Mouse (Mus musculus) c-Kit-positive CD71-positive TER-119-positive erythroid progenitor cells, embryonic 14.5 days (primary cell): ENCODE data around the gene Mybl2.
"Not testable (repeated sequence)": the region's sequence is repeated elsewhere in the genome, so short reads cannot be mapped to it uniquely, and the experiment has no call there.

Source experiments
- DNase-seq: peaks from one replicate; pipeline ENCODE4 v3.0.0-alpha.2; 2013; ENCODE audit warnings: low spot score

Gene Mybl2

GRCm38 (mm10) chr2:163054335-163054840, at the start of gene Mybl2:
Mybl2 (plus strand) TSS chr2:163054687.
- DNase-seq: peak; percentile 97

GRCm38 (mm10) chr2:163007299-163007698, 47.2 kb upstream of the Mybl2 start:
- DNase-seq: no peak

DNA sequence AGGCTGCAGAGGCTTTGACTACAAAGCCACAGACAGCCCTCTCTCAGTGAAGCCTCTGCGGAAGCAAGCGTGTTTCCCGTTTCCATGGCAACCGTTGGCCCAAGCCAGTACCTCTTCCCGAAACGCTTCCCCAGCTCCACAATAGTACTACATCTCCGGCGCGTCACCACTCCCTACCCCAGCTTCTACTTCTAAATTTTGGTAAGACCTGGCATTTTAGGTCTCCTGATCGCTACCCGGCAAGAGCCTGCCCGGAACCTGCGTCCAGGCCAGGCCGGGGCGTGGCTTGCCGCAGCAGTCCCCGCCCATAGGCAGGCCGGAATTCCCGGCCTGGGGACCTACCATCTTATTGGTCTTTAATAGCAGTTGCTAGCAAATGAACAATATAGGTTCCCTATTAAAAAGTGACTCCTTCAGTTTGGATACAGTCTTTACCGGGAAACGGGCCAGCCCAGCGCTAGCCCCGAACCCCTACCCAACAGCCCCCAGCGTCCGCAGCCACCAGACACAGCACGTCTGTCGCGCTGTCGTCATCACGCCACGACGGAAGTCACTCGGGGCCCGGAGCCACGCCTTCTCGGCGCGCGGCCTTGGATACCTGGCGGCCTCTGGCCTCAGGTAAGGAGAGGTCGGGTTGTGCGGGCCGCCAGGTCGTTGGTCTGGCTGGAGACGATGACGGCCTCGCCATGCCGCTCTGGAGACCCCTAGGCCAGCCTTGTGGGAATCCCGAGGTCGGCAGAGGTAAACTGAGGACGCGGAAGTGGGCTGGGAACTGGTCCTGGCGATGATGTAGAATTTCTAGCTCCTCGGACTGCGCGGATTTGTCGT, 37.4 kb upstream of the Mybl2 start, which contains the start of gene Ift52:
Gene Ift52 (plus strand): TSS at position 439 of the 828 bp plus-strand sequence.
- peak; percentile 86 for DNase-seq

- DNase-seq: no peak
These were observed 23.2 kb upstream of the Mybl2 start for GRCm38 (mm10) chr2:163031289-163031688.

DNA sequence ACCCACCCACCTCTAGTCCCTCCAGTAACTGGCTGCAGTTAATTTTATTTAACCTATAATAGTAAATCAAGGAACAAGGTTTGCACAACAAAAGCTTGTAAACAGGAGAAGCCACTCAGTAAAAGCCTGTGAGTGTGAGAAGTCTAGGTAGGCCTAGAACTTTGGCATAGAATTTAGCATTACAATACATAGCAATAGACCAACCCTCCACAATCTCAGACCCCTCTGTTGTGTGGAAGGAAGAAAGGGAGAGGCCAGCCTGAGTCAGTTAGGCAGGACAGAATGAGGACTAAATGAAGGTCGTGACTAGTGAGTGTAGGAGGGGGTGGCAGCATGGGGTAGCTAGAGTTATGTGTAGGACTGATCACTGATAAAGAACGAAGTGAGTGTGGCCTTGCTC, 22.7 kb upstream of the Mybl2 start:
- DNase-seq: no peak

GRCm38 (mm10) chr2:163032622-163033021, 21.9 kb upstream of the Mybl2 start:
- no peak for DNase-seq

DNA sequence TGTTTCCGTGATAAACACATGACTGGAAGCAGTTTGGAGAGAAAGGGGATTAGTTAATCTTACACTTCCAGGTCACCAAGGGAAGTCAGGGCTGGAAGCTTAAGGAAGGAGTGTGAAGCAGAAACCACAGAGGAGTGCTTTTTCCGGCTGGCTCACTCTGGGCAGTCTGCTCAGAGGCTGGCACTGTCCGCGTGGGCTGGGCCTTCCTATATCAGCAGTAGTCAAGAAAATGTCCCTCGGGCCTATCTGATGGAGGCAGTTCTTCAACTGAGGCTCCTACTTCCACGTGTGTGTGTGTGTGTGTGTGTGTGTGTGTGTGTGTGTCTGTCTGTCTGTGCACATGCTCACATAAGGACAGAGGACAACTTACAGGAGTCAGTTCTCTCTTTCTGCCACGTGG, 14.5 kb upstream of the Mybl2 start:
- no peak for DNase-seq

GRCm38 (mm10) chr2:163048125-163048524, 6.4 kb upstream of the Mybl2 start:
- DNase-seq: peak; percentile 44

DNA sequence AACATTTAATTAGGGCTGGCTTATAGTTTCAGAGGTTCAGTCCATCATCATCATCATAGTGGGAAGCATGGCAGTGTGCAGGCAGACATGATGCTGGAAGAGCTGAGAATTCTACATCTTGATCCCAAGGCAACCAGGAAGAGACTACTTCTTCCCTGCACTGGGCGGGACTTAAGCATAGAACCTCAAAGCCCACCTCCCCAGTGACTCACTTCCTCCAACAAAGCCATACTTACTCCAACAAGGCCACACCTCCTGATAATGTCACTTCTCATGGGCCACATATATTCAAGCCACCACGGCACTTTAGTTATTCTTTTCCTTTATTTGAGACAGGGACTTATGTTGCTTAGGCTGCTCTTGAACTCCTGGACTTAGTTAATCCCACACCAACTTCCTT, 5.4 kb upstream of the Mybl2 start:
- no peak for DNase-seq

DNA sequence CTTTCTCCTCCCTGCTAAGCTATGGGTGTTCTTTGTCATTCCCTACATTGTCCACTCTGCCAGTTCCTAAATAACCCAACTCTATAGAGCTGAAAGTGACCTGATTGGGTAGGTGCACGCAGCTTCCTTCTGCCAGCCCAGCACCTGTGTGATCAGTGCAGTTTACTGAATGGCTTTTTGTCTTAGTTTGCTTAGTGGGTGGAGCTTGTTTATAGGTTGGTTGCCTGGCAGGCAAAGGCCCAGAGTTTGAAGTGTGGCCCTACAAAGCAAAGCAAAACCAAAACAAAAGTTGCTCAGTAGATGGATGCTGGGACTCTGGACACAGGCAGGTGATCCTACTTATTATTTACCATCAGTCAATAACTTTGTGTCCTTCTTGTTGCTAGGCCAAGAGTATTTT, 2.8 kb upstream of the Mybl2 start:
- no peak for DNase-seq

DNA sequence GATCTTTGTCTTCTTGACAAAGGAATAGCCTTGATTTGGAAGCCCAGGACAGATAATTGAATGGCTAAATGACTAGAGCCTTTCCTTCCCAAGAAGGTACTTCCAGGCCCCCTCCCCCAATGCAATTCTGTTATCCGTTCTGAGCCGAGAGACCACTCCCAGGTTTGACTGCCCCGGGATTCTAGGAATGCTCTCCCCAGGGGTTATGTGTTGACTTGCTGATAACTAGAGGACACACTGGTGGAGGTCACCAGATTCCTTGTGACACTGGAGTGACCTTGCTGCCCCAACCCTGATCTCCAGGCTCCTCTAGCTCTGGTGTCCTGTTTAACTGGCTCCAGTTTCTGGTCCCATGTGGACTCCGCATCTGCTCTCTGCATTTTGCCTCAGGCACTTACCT, 2.4 kb upstream of the Mybl2 start:
- no peak for DNase-seq

- no peak for DNase-seq
These were observed 1.7 kb upstream of the Mybl2 start for GRCm38 (mm10) chr2:163052826-163053225.

DNA sequence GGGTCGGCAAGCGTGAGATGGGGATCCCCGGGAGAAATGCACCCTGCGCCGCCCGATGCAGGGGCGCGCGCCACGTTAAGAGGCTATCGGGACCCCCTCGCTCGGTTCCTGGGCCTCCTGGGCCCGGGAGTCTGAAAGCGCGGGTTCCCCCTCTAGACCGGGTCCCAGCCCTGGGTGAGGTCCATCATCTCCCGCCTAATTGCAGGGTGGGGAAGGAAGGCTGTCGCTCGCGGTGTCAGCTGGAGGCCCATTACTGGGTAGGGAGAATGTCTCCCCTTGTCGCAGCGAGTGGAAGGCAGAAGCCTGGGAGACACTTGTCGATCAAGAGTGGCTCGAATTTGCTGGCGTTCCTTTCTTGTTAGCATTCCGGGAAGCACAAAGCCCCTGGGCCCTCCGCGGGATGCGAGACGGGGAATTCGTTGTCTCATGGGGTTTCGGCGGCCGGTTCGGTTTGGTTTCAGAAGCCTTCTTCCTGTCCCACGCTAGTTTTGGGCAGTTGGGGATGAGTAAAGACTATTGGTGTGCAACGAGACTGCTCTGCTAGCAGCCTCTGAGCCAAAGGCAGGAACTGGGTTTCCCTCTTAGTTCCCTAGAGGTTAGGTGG, 506 bp downstream of the Mybl2 start:
- DNase-seq: peak; percentile 43

- no peak for DNase-seq
These were observed 1.2 kb downstream of the Mybl2 start for GRCm38 (mm10) chr2:163055715-163056114.

- DNase-seq: no peak
These were observed 2.1 kb downstream of the Mybl2 start for GRCm38 (mm10) chr2:163056584-163056983.

DNA sequence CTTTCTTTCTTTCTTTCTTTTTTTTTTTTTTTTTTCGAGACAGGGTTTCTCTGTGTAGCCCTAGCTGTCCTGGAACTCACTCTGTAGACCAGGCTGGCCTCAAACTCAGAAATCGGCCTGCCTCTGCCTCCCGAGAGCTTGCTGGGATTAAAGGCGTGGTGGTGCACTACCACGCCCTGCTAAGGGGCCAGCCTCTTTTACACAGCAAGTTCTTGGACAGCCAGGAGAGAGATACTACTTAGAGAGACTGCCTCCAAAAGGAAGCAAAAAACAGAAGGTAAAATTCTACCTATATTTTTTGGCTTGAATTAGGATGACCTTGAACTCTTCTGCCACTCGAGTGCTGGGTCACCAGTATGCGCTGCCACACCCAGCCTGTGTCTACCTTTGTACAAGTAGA, 4.5 kb downstream of the Mybl2 start:
- DNase-seq: not testable (repeated sequence)

GRCm38 (mm10) chr2:163060630-163061029, 6.1 kb downstream of the Mybl2 start:
- no peak for DNase-seq

DNA sequence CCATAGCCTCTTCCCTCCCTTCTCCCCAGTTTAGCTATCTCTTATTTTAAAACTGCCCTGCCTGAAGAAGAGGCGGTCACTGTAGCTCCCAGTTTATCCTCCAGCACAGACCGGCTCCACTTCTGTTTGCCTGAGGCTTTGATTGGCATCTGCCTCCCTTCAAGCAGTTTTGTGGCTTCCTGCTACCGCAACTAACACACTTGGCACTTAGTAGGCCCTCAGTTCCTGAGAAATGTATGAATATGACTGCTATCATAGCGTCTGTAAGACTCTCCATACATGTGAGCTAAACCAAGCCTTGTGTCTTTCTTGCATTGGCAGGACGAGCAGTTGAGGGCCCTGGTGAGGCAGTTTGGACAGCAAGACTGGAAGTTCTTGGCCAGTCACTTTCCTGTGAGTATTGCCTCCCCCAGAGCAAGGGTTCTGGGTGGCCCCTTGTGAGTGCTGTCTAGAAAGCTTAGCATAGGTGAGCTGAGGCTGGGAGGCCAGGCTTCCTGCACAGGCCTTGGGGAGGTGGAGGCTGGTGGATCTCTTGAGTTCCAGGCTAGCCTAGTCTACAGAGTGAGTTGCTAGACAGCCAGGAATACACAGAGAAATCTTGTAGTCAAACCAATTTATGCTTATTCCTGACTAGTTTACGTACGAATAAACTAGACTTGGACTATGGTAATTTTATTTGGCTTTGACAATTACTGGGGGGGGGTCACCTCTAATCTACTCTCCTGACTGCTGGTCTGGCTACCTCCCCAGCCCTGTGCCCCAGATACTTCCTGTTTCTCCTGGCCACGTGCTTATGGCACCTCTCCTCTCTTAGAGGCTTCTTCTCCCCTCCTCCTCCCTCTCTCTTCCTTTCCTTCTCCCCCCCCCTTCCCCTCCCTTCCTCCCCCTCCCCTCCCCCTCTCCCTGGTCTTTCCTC, 7.0 kb downstream of the Mybl2 start:
- no peak for DNase-seq

- no peak for DNase-seq
These were observed 7.6 kb downstream of the Mybl2 start for GRCm38 (mm10) chr2:163062119-163062508.

GRCm38 (mm10) chr2:163066326-163066725, 11.8 kb downstream of the Mybl2 start:
- no peak for DNase-seq

- DNase-seq: no peak
These were observed 12.7 kb downstream of the Mybl2 start for GRCm38 (mm10) chr2:163067233-163067632.

DNA sequence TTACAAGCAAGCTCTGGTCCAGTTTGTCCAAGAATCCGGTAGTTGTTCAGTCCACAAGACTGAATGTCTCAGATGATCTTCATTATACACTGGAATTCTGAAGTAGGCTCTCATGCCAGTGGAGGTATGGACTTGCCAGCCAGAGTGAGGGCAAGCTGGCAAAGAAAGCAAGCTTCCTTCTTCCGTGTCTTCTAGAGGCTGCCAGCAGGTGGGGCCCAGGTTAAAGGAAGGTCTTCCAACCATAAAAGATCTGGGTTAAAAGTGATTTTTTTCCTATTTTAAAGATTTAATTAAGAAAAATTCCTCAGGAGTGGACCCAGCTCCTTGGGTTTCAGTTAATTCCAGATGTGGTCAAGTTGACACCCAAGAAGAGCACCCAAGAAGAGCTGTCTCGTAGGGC, 15.7 kb downstream of the Mybl2 start:
- DNase-seq: no peak
